Mouse (Mus musculus) left cerebral cortex, adult 9 months (tissue): ENCODE measurements around the gene Ccdc88c.

Source experiments
- DNase-seq, 2 experiments: peaks; one replicate each; pipeline ENCODE4 v3.0.0; 2022; ENCODE audit warnings: low spot score in 2 of 2

Gene Ccdc88c

GRCm38 (mm10) chr12:100931653-100932052, 97.2 kb downstream of the Ccdc88c start:
- no peak for DNase-seq

DNA sequence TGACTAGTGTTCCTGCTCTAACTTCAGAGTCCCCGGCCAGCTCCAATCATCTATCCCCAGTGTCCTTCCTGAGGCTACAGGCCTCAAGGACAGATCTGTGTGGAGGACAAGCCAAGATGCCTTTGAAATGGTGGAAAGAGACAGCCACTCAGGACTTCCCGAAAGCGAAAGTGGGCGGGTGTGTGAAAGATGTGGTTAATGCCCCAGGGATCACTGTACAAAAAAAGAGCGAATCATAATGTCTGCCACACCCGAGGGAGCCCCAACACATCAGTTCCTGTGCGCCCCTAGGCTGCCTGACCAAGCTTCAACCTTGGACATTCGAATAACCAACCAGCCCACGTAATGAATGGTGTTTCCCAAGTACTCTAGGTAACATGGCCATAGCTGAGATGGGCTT, 100.6 kb downstream of the Ccdc88c start:
- DNase-seq: no peak

GRCm38 (mm10) chr12:100925644-100926619, 102.9 kb downstream of the Ccdc88c start:
- DNase-seq: peak in 1 of 2 experiments; percentile 83

DNA sequence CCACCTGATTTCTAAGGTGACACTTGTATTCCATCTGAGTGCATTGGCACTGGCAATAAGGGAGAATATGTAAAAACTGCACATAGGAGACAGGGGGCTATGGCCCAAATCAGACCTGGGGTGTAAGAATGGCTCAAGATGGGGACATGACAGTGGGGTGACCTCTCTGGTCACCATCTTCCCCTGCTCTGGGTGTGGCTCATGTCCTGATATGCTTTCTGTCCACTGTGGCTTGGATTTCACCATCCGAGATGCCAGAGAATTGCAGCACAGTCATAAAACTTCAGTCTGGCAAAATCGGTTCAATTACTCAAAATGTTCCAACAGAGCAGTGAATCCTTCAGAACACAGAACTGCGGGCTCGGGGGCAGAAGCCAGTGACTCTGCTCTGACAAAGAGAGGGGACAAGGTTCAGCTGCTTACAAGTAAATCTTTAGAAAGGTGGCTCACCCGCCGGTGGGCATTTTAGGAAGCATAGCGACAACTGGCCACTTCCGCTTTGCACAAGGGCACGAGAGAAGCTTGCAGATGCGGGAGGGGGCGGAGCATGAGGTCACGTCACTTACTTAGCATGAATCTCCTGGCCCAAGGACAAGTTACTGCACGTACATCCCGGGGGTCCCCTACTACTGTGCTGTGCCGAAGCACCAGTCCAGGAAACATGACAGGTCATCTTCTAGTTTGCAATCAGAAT, 104.1 kb downstream of the Ccdc88c start:
- DNase-seq: no peak

- DNase-seq: peak in 1 of 2 experiments; percentile 70
Measured at GRCm38 (mm10) chr12:100910731-100911130, 118.1 kb downstream of the Ccdc88c start.

DNA sequence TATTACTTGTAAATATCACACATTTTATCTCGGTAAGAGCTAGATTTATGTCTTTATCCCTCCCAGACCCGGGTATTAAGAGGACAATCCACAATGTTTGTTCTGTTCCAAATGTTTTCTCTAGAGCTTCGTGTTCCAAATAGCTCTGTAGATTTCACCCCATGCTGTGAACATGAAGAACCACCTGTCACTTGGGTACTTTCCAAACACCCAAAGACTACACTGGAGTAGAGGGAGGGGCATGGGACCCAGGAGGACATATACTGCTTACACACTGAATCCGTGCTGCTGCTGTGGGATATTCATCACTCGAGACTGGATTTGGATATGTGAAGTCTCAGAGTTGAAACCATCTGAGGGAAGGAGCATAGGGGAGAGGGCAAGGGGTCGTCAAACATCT, 119.1 kb downstream of the Ccdc88c start:
- no peak for DNase-seq

- no peak for DNase-seq
Measured at GRCm38 (mm10) chr12:100908298-100909034, 120.4 kb downstream of the Ccdc88c start.

- DNase-seq: no peak
Measured at GRCm38 (mm10) chr12:100907598-100908297, 121.1 kb downstream of the Ccdc88c start, which contains the start of gene Gpr68. Gpr68 (minus strand) TSS chr12:100908198.

- no peak for DNase-seq
Measured at GRCm38 (mm10) chr12:100906861-100907260, 122.0 kb downstream of the Ccdc88c start.

DNA sequence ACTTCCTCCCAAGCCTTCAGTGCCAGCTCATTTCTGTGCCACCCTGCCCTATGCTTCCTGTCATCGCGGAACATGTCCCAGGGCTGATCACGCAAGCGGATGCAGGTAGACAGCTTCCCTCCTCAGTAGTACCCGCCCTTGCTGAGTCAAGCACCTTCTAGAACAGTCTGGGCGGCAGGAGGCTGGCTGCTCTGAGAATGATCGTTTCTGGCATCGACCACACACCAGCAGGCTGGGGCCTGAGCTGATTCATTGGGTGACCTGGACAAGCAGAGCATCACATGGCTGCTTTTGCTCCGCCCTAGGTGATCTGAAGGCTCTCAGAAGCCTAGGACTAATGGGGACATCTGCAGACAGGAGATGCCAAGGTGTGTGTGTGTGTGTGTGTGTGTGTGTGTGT, 125.1 kb downstream of the Ccdc88c start:
- no peak for DNase-seq

- no peak for DNase-seq
Measured at GRCm38 (mm10) chr12:100901386-100901785, 127.5 kb downstream of the Ccdc88c start.

- no peak for DNase-seq
Measured at GRCm38 (mm10) chr12:100900901-100901300, 128.0 kb downstream of the Ccdc88c start.

DNA sequence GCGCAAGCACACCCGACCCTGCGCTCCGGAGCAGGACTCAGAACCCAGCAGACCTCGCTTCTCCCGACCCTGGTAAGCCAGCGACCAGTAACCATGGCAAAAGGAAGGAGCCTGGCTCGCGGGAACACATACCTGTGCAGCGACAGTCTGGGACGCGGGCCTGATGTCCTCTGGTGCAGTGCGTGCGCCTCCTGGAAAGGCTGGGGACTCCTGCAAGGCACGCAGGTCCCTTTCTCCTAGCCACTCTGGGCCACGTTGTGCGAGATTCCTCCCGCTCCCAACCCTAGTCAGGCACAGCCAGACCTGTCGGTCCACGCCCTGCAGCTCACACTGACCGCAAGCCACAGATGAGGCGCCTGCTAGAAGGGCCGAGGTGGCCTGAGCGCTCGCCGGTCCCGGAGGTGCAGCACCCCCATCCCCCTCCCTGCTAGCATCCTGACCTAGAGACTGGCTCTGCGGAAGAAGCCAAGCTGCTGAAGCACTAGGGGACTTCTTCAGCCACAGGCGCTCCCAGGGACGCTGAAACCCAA, 129.7 kb downstream of the Ccdc88c start:
- peak in 1 of 2 experiments; percentile 50 for DNase-seq

GRCm38 (mm10) chr12:100897736-100898650, 130.9 kb downstream of the Ccdc88c start:
- DNase-seq: no peak

DNA sequence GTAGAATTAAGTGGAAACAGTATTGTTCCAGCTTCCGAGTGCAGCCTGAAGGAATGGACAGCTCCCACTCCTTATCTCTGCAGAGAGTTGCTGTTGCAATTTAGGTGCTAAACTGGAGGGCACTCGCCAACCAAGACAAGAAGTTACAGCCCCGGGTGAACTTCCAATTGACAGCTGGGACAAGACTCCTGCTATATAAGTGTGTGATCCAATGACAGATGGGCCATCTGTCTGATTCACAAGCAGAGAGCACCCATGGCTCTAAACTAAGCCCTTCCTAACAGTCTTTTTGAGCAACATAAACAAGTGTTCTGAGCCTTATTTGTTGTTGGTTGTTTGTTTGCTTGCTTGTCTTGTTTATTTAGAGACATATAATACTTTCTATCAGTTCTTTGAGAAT, 132.2 kb downstream of the Ccdc88c start:
- DNase-seq: no peak

DNA sequence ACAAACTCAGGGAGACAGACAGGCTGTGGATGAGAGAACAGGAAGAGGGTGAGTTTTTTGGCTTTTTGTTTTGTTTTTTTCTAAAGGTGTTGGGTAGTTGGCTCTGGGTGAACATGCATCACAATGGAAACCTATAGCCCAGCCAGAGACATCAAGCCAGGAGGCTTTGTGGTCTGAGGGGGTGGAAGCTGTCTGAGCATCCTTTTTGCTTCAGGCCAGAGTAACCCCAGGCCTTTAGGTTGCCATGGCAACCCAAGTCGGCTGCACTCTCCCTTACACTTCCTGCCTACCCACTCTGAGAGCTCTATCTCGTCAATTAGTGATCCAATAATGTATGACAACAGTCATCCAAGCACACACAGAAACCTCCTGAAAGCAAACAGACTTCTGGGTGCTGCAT, 133.4 kb downstream of the Ccdc88c start:
- no peak for DNase-seq

DNA sequence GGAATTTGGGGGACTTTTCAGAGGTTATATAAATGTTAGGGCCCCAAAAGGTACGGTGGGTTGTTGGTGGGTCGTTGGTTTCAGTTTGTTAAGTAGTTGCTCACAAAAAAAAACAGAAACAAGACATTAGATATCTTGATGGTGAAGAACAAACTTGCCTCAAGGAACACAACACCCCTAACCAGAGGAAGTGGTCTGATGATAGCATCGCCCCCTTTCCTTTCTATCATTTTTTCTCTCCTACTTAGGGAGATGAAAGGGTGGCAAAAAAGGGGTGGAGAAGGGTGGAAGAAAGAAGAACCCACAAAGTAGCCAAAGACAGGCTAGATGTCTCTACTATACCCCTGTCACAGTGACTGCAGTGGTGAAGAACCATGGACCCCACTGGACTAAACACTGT, 138.3 kb downstream of the Ccdc88c start:
- no peak for DNase-seq

DNA sequence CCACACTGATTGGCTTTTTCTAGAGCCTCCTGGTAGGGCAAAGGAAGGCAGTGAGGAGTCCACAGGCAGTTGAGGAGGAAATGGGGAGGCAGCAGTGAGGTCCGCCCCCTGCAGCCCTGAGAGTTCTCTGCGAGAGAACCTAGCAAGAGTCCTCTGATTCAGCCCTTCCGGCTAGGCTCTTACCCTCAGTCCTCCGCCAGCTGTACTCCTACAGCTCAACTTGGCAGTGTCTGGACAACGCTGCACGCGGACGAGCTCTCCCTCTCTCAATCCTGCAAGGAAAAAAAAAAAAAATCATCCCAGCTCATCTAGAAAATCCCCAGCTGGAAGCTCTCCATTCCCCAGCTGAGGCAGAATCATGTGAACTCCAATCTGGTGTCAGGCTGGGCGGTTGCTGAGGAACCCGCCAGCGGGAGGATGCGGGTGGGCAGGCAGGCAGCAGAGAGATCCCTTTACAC, 141.0 kb downstream of the Ccdc88c start:
- DNase-seq: peak; percentile 37 to 81

DNA sequence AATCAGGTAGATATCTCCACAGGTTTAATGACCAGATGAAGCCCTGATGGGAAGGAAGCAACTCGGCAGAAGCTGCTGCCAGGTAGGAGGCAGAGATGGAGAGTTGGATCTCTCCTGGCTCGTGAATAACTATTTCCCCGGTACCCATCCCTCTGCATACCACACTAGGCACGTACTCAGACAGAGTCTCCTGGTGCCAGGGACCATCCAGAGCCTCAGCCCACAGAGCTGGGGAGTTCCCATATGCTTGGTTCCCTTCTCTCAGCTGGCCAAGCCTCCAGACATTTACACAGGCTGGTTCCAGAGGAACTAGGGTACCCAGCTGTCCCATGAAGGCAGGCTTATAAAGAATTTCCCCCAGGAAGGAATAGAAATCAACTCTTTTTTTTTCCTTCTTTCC, 142.0 kb downstream of the Ccdc88c start:
- DNase-seq: peak in 1 of 2 experiments; percentile 55

- DNase-seq: no peak
Measured at GRCm38 (mm10) chr12:100885585-100885984, 143.3 kb downstream of the Ccdc88c start.
